Comparison of ENCODE assay signal across 25 mouse cellular contexts in genomic region chr1:105824356-105824755, GRCm38 (mm10). TPM values are rescaled to one million over a fixed set of nuclear protein-coding genes. Genes with fewer than 3 reads are reported as not detected.
DNase-seq lines count a peak whose midpoint lies in the region; ATAC-seq lines count a peak whose summit lies in the region.
"Had no signal": no experiment of that assay in that cellular context is flagged by ENCODE, and none has a peak within 500 bp of the region (broad histone marks: within the 10 kb centered on the region; RNA-seq: fewer than 3 reads in every experiment).

No protein-coding gene starts in this region.

- H3K27me3 ChIP-seq in kidney, embryonic 16.5 days (ENCODE audit: insufficient read depth, low read length): no peaks in the 10 kb centered on the region
- no peaks in the 10 kb centered on the region for H3K27me3 ChIP-seq in kidney, embryonic 14.5 days (ENCODE audit: control insufficient read depth, insufficient read depth, low read length)
- H3K27me3 ChIP-seq: CH12.LX; forebrain, embryonic 13.5 days; heart, embryonic 12.5 days; heart, embryonic 15.5 days had no signal

- H3K4me1 ChIP-seq in kidney, embryonic 16.5 days (ENCODE audit: insufficient read depth, low read length): peaks cover 3% of the 10 kb centered on the region; the same call in 1 of the 2 replicates
- no peaks in the 10 kb centered on the region for H3K4me1 ChIP-seq in kidney, embryonic 14.5 days (ENCODE audit: control insufficient read depth, insufficient read depth, low read length)
- H3K4me1 ChIP-seq: forebrain, embryonic 13.5 days; heart, embryonic 12.5 days; heart, embryonic 15.5 days had no signal

- H3K4me2 ChIP-seq in kidney, embryonic 16.5 days (replicated peaks; ENCODE audit: low read depth, low read length): no peak overlapping the region
- H3K4me2 ChIP-seq in kidney, embryonic 14.5 days (replicated peaks; ENCODE audit: low read depth, low read length): no peak overlapping the region
- H3K4me2 ChIP-seq: forebrain, embryonic 13.5 days; heart, embryonic 12.5 days; heart, embryonic 15.5 days; hindbrain, embryonic 14.5 days had no signal

- WGBS in kidney, embryonic 16.5 days: 91% methylated on average over 4 of the region's 4 CpGs
- 95% methylated on average over 4 of the region's 4 CpGs for WGBS in kidney, embryonic 14.5 days

- no peaks in the 10 kb centered on the region for H3K36me3 ChIP-seq in kidney, embryonic 16.5 days (ENCODE audit: insufficient read depth, low read length)
- no peaks in the 10 kb centered on the region for H3K36me3 ChIP-seq in kidney, embryonic 14.5 days (ENCODE audit: control insufficient read depth, insufficient read depth, low read length)
- H3K36me3 ChIP-seq: forebrain, embryonic 10.5 days; G1E; heart, embryonic 12.5 days; heart, embryonic 15.5 days had no signal

- DNase-seq in kidney, adult 11 months: peak; percentile 64
- DNase-seq in kidney, adult 8-10 months: peak; percentile 60 to 77
- DNase-seq in kidney, postnatal 10 days: peak; percentile 21
- peak; percentile 65 to 77 for DNase-seq in kidney, postnatal 36 days
- no peak for DNase-seq in gastrocnemius, postnatal 14 days
- DNase-seq: adrenal gland, postnatal 10 days; adrenal gland, postnatal 36 days; B cell, adult 2 months; cerebellum, adult 18-20 months; cerebellum, adult 9-10 months; cerebellum, postnatal 14 days; gastrocnemius, postnatal 10 days; heart, adult 18-20 months; heart, postnatal 10 days; heart, postnatal 4 days had no signal

- H3K27ac ChIP-seq in kidney, embryonic 16.5 days (ENCODE audit: low read length): no peak overlapping the region
- H3K27ac ChIP-seq in kidney, embryonic 14.5 days (ENCODE audit: low read depth, low read length): no peak overlapping the region
- H3K27ac ChIP-seq: forebrain, embryonic 10.5 days; forebrain, embryonic 13.5 days; heart, embryonic 15.5 days; hindbrain, embryonic 14.5 days had no signal

- ATAC-seq in kidney, embryonic 16.5 days (ENCODE audit: low FRiP score, low TSS enrichment): no peak
- no peak for ATAC-seq in kidney, embryonic 14.5 days (ENCODE audit: low FRiP score, low TSS enrichment)
- ATAC-seq: forebrain, embryonic 13.5 days; forebrain, embryonic 16.5 days had no signal

- intact Hi-C loops in gastrocnemius, postnatal 14 days (cut with DNase I; ENCODE audit: low total_unique reads): no loop called here

- no peak overlapping the region for H3K4me3 ChIP-seq in kidney, embryonic 16.5 days (ENCODE audit: low read length)
- no peak overlapping the region for H3K4me3 ChIP-seq in kidney, embryonic 14.5 days (ENCODE audit: low read length)
- H3K4me3 ChIP-seq: forebrain, embryonic 10.5 days; forebrain, embryonic 13.5 days; heart, embryonic 12.5 days; heart, embryonic 15.5 days had no signal

- H3K9me3 ChIP-seq in kidney, embryonic 16.5 days (ENCODE audit: low read length): no peaks in the 10 kb centered on the region
- H3K9me3 ChIP-seq in kidney, embryonic 14.5 days (ENCODE audit: control insufficient read depth, low read length): no peaks in the 10 kb centered on the region
- H3K9me3 ChIP-seq: forebrain, embryonic 10.5 days; forebrain, embryonic 13.5 days; G1E; heart, embryonic 12.5 days; heart, embryonic 15.5 days had no signal

- no peak overlapping the region for H3K9ac ChIP-seq in kidney, embryonic 16.5 days (replicated peaks; ENCODE audit: low read length)
- H3K9ac ChIP-seq in kidney, embryonic 14.5 days (ENCODE audit: low read depth, low read length): no peak overlapping the region
- H3K9ac ChIP-seq: forebrain, embryonic 13.5 days; heart, embryonic 12.5 days; heart, embryonic 15.5 days; hindbrain, embryonic 14.5 days had no signal

RNA-seq across cellular contexts. Expression of gene Tnfrsf11a, which starts 43.8 kb away (rescaled TPM):
- 1.3 and 1.4 TPM in 2 replicates for polyA plus RNA-seq in kidney, embryonic 16.5 days (2015; fragmentation: Nextera tagmentation; extraction: Ambion mirVana)
- 0.88 and 1.4 TPM in 2 replicates for polyA plus RNA-seq in kidney, embryonic 14.5 days (2014; fragmentation: Nextera tagmentation; extraction: Ambion mirVana)
- total RNA-seq in gastrocnemius, postnatal 14 days (2021): 1 to 10 TPM; 1.2 to 1.4 TPM
- polyA plus RNA-seq: G1E had no signal
